Mouse (Mus musculus) embryonic facial prominence, embryonic 14.5 days (tissue): ENCODE results near the gene Agpat1. TPM values are rescaled to one million over a fixed set of nuclear protein-coding genes. Genes with fewer than 3 reads are reported as not detected.

Experiments
- ATAC-seq: fragments of 200-750 bp; cut with Nextera tagmentation; 2 replicates; pipeline ENCODE4 v1.8.0; 2017; ENCODE audit warnings: low read depth, moderate number of reproducible peaks, moderate TSS enrichment
- DNase-seq: peaks from one replicate; pipeline ENCODE4 v3.0.0-alpha.2; 2015; ENCODE audit warnings: low spot score
- H3K27ac ChIP-seq: fragments of 300-500 bp; sonication (generic); replicated peaks from 2 replicates; pipeline ENCODE4 v1.5.1; 2014; ENCODE audit warnings: low read depth, mild to moderate bottlenecking, low read length, moderate library complexity
- H3K27me3 ChIP-seq: fragments of 300-500 bp; sonication (generic); replicated peaks from 2 replicates; pipeline ENCODE4 v1.6.1; 2014; ENCODE audit warnings: low read length; ENCODE audit not compliant: control insufficient read depth, insufficient read depth
- H3K36me3 ChIP-seq: fragments of 300-500 bp; sonication (generic); 2 replicates; pipeline ENCODE4 v1.6.1; 2014; ENCODE audit warnings: low read length, mixed read lengths; ENCODE audit not compliant: control insufficient read depth, insufficient read depth
- H3K4me1 ChIP-seq: fragments of 300-500 bp; sonication (generic); 2 replicates; pipeline ENCODE4 v1.6.1; 2014; ENCODE audit warnings: antibody characterized with exemption, low read length; ENCODE audit not compliant: control insufficient read depth, insufficient read depth
- H3K4me2 ChIP-seq: fragments of 300-500 bp; sonication (generic); 2 replicates; pipeline ENCODE4 v1.6.1; 2014; ENCODE audit warnings: low read depth, mild to moderate bottlenecking, low read length, moderate library complexity, mixed read lengths
- H3K4me3 ChIP-seq: fragments of 300-500 bp; sonication (generic); 2 replicates; pipeline ENCODE4 v1.5.1; 2014; ENCODE audit warnings: low read depth, mild to moderate bottlenecking, low read length
- H3K9ac ChIP-seq: fragments of 300-500 bp; sonication (generic); 2 replicates; pipeline ENCODE4 v1.6.1; 2014; ENCODE audit warnings: low read depth, mild to moderate bottlenecking, low read length, moderate library complexity, mixed read lengths
- H3K9me3 ChIP-seq: fragments of 300-500 bp; sonication (generic); 2 replicates; pipeline ENCODE4 v1.6.1; 2016; ENCODE audit warnings: low read length; ENCODE audit not compliant: control insufficient read depth
- WGBS: fragments of 180-500 bp; shearing (Covaris S2); extraction: QIAGEN DNeasy Blood & Tissue Kit; methylation state at CpG from one replicate; pipeline ENCODE4 v1.1.7; 2014; 5-methylcytosine and 5-hydroxymethylcytosine counted together
- polyA plus RNA-seq: library from polyadenylated mRNA; unstranded; fragments of >200 nt; fragmentation: Nextera tagmentation; extraction: Ambion mirVana; gene quantifications from 2 replicates; pipeline ENCODE4 v1.2.1, GENCODE M21; 2014

Agpat1 gene
- polyA plus RNA-seq, 1 experiment from 2014 or later = 54.8 TPM

DNA sequence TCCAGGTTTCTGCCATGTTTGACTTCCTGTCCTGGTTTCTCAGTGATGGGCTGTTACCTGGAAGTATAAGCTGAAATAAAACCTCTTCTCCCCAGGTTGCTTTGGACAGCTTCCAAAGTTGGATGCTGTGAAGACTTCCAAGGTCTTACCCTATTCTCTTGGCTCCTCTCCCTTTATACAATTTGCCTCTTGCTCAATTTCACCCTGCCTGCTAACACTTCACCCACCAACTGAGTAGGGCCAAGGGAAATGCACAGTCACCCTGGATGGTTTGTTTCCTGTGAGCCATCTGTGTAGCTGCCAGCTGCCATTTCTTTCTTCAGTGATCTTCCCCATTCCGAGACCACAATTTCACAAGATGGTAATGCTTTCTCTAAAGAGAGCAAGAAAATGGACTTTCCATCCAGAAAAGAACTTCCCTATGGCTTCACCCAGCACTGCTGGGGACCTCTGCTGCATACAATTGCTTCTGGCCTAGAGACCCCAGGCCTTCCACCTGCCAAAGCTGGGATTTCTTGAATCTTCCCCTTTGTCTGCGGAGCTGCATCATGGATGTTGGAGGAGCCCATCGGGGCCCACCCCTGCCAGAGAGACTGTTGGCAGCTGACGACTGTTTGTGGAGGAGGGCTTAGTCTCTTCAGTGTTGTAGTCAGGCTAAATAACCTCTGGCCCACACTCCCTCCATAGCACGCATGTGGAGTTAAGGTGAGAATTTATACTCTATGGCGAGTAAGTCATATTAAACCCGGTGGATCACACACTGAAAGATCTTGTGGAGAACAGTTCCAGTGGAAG, 35.6 kb downstream of the Agpat1 start:
- H3K9me3 ChIP-seq = no peaks in the 10 kb centered on the region
- no peak overlapping the region for H3K4me2 ChIP-seq
- DNase-seq = no peak
- no peak for ATAC-seq
- H3K27ac ChIP-seq = no peak overlapping the region
- no peaks in the 10 kb centered on the region for H3K36me3 ChIP-seq
- 77% methylated on average over 7 of the region's 7 CpGs for WGBS
- no peak overlapping the region for H3K4me3 ChIP-seq
- peaks cover 14% of the 10 kb centered on the region; the same call in 1 of the 2 replicates for H3K4me1 ChIP-seq
- no peaks in the 10 kb centered on the region for H3K27me3 ChIP-seq
- H3K9ac ChIP-seq = no peak overlapping the region

DNA sequence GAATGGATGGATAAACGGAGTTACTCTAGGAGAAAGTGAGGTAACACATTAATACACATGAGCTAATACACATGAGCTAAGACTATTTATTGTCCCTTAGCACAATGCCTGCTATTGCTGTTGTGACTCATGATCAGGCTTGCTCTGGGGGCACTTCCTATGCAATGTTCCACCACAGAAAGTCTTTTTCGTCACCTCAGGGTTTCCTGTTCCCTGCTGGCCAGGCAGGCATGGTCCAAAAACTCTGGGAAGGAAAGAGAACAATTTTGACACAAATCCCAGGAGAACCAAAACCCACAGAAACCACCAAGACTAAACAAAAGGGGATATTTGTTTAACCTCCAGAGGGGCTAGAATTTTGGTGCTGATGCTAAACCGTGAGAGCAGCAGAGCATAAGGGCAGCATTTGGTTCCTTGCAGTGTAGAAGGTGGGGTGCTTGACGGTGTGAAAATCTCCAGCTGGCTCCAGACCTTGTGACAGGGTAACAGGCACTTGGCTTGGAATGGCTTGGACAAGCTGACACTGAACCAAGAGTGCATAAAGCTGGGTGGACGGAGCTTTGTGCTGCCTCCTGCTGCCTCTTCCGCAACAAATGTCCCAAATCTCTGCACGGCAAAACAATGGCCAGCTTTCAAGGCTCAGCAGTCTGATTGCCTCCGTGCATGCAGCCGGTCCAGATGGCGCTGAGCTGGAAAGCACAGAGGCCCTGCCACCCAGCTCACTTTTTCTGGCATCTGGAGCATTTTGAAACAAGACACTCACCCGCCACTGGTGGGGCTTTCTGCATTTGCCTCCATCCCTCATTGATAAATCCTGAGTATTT, 36.9 kb downstream of the Agpat1 start:
- WGBS = 10% methylated on average over 11 of the region's 11 CpGs
- Histone ChIP-seq H3K27ac (peak overlapping the region; percentile 81), H3K9ac (peak overlapping the region; percentile 50), H3K36me3 (no peaks in the 10 kb centered on the region), H3K27me3 (no peaks in the 10 kb centered on the region), H3K4me1 (peaks cover 21% of the 10 kb centered on the region), H3K9me3 (no peaks in the 10 kb centered on the region), H3K4me3 (no peak overlapping the region), H3K4me2 (peak overlapping the region; percentile 28; the same call in 1 of the 2 replicates)
- DNase-seq = peak; percentile 84
- peak; percentile 56 for ATAC-seq

DNA sequence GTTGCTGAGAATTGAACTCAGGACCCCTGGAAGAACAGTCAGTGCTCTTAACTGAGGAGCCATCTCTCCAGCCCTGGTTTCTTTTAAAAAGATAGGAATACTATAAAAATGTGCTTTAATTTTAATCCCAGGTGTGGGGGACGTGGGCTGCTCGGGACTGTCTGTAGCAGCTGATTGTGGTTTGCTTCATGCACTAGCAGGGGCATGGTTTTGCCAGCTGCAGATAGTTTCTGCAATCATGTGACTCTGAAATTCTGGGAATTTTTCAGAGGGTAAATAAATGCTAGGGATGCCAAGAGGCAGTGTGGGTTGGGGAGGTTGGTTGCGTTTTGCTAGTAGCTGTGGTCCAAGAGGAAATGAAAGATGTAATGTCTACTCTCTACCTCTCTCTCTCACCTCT, 37.9 kb downstream of the Agpat1 start:
- no peaks in the 10 kb centered on the region for H3K36me3 ChIP-seq
- no peak overlapping the region for H3K9ac ChIP-seq
- DNase-seq = no peak
- H3K4me3 ChIP-seq = no peak overlapping the region
- H3K4me2 ChIP-seq = no peak overlapping the region
- no peak for ATAC-seq
- no peak overlapping the region; the same call in 1 of the 2 replicates for H3K27ac ChIP-seq
- H3K4me1 ChIP-seq = peaks cover 26% of the 10 kb centered on the region
- H3K9me3 ChIP-seq = no peaks in the 10 kb centered on the region
- H3K27me3 ChIP-seq = no peaks in the 10 kb centered on the region
- WGBS = 41% methylated on average over 3 of the region's 3 CpGs

DNA sequence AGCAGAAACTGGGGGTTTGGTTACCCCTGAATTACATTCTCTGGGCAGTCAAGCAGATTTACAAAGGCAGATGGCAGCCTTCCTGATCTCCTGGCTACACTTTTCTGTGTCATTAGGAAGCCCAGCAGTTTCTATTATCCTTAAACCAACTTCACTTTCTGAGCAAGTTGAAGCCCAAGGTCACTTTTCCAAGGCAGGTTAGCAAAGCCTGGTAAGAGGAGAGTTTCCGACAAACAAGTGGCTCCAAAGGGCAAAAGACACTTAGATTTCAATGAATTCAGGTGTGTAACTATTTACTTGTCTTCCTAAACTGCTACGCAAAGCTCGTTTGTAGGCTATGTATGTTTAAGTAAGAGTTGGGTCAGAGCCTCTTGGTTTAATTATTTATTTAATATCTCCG, 39.3 kb downstream of the Agpat1 start:
- Histone ChIP-seq H3K27ac (no peak overlapping the region), H3K4me3 (no peak overlapping the region), H3K4me2 (no peak overlapping the region), H3K36me3 (no peaks in the 10 kb centered on the region), H3K9me3 (no peaks in the 10 kb centered on the region), H3K27me3 (no peaks in the 10 kb centered on the region), H3K4me1 (peaks cover 32% of the 10 kb centered on the region), H3K9ac (no peak overlapping the region)
- ATAC-seq = no peak
- no peak for DNase-seq
- WGBS = 88% methylated on average over 4 of the region's 4 CpGs

DNA sequence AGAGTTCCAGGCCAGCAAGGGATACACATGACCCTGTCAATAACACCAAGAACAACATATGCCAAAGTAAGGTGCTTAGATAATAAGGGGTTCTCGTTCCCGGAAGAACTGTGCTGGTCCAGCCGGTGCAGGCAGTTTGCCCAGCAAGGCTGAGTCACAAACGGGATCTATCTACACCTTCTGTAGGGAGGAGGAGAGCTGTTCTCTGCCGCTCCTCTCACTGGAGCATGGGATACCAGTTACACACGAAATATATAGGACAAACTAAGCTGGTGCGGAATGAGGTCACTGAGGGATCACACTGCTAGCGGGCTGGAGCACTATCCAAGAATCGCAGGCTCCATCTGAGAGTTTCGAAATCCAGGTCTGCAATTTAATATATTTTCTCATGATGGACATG, 39.9 kb downstream of the Agpat1 start:
- H3K27ac ChIP-seq = no peak overlapping the region
- 0 out of 2 replicates have a peak, but pooled peaks cover under 1% of the 10 kb centered on the region for H3K36me3 ChIP-seq
- H3K27me3 ChIP-seq = no peaks in the 10 kb centered on the region
- 81% methylated on average over 10 of the region's 10 CpGs for WGBS
- peaks cover 32% of the 10 kb centered on the region for H3K4me1 ChIP-seq
- H3K4me3 ChIP-seq = no peak overlapping the region
- H3K4me2 ChIP-seq = no peak overlapping the region
- no peaks in the 10 kb centered on the region for H3K9me3 ChIP-seq
- H3K9ac ChIP-seq = no peak overlapping the region
- ATAC-seq (no peak), DNase-seq (no peak)

DNA sequence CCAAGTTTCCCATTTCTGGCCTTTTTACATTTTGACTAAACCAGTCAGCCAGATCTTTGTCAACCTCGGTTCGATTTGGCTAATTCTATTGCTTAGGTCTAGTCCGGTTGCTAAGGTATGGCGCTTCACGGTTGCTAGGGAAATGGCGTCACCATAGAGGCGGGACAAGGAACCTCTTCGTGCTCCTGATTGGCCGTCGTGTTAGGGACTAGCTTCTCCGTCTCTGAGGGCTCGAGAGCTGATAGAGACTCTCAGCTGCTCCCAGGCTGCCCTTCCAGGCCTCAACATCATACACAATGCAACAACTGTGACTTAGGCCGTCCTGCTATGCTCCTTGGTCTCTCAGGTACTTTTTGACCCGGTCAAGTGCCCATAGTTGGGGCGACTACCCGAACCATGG, 40.5 kb downstream of the Agpat1 start, which contains the start of gene Fkbpl:
Gene Fkbpl, plus strand, starts transcription at position 157 of the 400 bp plus-strand sequence.
- Histone ChIP-seq H3K36me3 (0 out of 2 replicates have a peak, but pooled peaks cover 6% of the 10 kb centered on the region), H3K27me3 (no peaks in the 10 kb centered on the region), H3K4me1 (peaks cover 32% of the 10 kb centered on the region), H3K9me3 (no peaks in the 10 kb centered on the region), H3K4me2 (peak within 1 kb of the TSS; percentile 69), H3K4me3 (peak within 1 kb of the TSS; percentile 64), H3K27ac (peak within 1 kb of the TSS; percentile 64), H3K9ac (peak within 1 kb of the TSS; percentile 71)
- ATAC-seq = peak; percentile 80
- WGBS = under 1% methylated on average over 16 of the region's 16 CpGs
- DNase-seq = peak; percentile 98

DNA sequence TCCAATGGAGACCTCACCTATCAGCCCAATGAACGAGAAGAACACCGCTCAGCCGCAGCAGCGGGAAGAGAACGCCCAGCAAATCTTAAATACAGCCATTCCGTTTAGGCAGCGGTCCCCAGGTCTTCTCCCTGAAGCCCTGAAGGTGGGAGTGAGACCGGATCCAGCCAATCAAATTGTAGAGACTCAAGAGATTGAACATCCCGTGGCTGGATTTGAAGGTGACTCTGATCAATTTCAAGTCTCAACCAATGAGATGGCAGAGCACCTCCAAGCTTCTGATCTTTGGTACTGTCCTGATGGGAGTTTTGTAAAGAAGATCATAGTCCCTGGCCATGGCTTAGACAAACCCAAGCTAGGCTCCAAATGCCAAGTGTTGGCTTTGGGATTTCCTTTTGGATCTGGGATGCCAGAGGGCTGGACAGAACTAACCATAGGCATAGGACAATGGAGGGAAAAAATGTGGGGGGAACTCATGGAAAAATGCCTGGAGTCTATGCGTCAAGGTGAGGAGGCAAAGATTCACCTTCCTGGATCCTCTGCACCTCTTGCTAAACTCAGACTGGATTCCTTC, 41.3 kb downstream of the Agpat1 start:
- H3K9ac ChIP-seq = peak overlapping the region; percentile 71
- DNase-seq (no peak), ATAC-seq (no peak)
- H3K4me1 ChIP-seq = peaks cover 29% of the 10 kb centered on the region
- peak overlapping the region; percentile 69 for H3K4me2 ChIP-seq
- H3K27ac ChIP-seq = peak overlapping the region; percentile 64
- no peaks in the 10 kb centered on the region for H3K27me3 ChIP-seq
- WGBS = 49% methylated on average over 10 of the region's 10 CpGs
- peaks cover 10% of the 10 kb centered on the region for H3K36me3 ChIP-seq
- peak overlapping the region; percentile 64 for H3K4me3 ChIP-seq
- no peaks in the 10 kb centered on the region for H3K9me3 ChIP-seq

DNA sequence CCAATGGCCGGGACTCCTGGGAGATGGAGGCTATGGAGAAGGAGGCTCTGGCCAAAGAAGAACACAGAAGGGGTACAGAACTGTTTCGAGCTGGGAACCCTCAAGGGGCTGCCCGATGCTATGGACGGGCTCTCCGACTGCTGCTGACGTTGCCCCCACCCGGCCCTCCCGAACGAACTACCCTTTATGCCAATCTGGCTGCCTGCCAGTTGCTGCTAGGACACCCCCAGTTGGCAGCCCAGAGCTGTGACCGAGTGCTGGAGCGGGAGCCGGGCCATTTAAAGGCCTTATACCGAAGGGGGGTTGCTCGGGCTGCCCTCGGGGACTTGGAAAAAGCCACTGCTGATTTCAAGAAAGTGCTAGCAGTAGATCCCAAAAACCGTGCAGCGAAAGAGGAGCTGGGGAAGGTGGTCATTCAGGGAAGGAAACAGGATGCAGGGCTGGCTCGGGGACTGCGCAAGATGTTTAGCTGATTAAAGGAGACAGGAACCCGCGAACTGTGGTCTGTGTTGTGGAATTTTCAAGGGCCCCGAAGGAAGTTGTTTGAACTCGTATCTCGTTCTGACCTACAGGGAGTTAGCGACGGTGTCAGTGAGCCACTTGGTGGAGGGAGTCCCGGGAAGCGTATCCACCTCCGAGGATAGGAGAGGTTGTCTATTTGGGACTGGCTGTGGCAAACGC, 41.9 kb downstream of the Agpat1 start:
- Histone ChIP-seq H3K4me3 (no peak overlapping the region), H3K27me3 (no peaks in the 10 kb centered on the region), H3K4me1 (peaks cover 23% of the 10 kb centered on the region), H3K27ac (no peak overlapping the region), H3K36me3 (peaks cover 16% of the 10 kb centered on the region), H3K9me3 (no peaks in the 10 kb centered on the region), H3K9ac (no peak overlapping the region), H3K4me2 (peak overlapping the region; percentile 25; the same call in 1 of the 2 replicates)
- no peak for DNase-seq
- no peak for ATAC-seq
- WGBS = 90% methylated on average over 30 of the region's 30 CpGs
